Mouse (Mus musculus): Measurements from ENCODE around the gene Zfp706. TPM values are rescaled to one million over a fixed set of nuclear protein-coding genes. Genes with fewer than 3 reads are reported as not detected.
A peak's percentile ranks its signal among the peaks of the same experiment; 100 is the strongest.

Gene Zfp706
- polyA plus RNA-seq, 1 experiment from 2014 or later: 448 TPM

- Histone ChIP-seq H3K9ac (no peak overlapping the region), H3K27me3 (no peaks in the 10 kb centered on the region), H3K4me3 (no peak overlapping the region), H3K36me3 (no peaks in the 10 kb centered on the region), H3K27ac (no peak overlapping the region), H3K4me1 (peaks cover 26% of the 10 kb centered on the region), H3K4me2 (replicated peaks) (no peak overlapping the region), H3K9me3 (no peaks in the 10 kb centered on the region)
- no peak for ATAC-seq (ENCODE audit: low FRiP score, low read depth)
- WGBS: 82% methylated on average over 2 of the region's 2 CpGs
These were observed 26.6 kb upstream of the Zfp706 start for GRCm38 (mm10) chr15:37034155-37034554.

- no peaks in the 10 kb centered on the region for H3K36me3 ChIP-seq
- H3K4me1 ChIP-seq: peaks cover 26% of the 10 kb centered on the region
- ATAC-seq (ENCODE audit: low FRiP score, low read depth): no peak
- no peak overlapping the region for H3K9ac ChIP-seq
- H3K9me3 ChIP-seq: no peaks in the 10 kb centered on the region
- no peak overlapping the region for H3K4me3 ChIP-seq
- 82% methylated on average over 2 of the region's 2 CpGs for WGBS
- no peak overlapping the region for H3K4me2 ChIP-seq (replicated peaks)
- H3K27me3 ChIP-seq: no peaks in the 10 kb centered on the region
- no peak overlapping the region for H3K27ac ChIP-seq
These were observed 25.9 kb upstream of the Zfp706 start for GRCm38 (mm10) chr15:37033431-37033830.

DNA sequence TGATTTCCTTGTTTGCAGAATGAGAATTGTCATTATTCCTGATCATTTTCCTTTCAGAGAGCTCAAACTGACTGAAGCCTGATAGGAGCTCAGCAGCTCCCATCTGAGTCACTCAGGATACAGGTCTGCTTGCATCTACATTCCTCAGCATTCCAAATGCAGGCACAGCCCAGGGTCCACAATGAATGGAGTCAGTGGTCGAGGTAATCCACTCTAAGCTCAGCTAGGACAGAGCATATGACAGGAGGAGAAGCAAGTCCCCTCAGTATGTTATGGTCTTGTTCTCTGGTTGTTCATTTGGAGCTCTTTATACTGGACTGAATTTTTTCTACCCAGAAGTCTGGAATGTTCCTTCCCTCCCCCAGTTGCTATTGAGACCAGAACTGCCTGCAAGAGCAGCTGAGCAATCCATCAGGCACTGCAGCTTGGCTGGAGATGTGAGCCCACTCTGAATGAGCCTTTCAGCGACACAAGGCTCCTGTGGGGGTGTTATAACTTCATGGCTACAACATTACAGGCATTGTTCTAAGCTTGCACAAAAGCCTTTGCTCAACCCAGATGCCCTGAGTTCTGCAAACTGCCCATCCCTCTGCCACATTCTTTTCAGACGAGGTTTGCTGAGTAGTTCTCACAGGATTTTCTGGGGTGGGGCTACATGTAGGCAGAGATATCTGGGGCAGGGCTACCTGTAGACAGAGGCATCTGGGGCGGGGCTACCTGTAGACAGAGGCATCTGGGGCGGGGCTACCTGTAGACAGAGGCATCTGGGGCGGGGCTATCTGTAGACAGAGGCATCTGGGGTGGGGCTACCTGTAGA lies 24.0 kb upstream of the Zfp706 start:
- H3K27me3 ChIP-seq: no peaks in the 10 kb centered on the region
- no peaks in the 10 kb centered on the region for H3K9me3 ChIP-seq
- no peak overlapping the region for H3K4me3 ChIP-seq
- 32% methylated on average over 6 of the region's 6 CpGs for WGBS
- no peak overlapping the region for H3K4me2 ChIP-seq (replicated peaks)
- no peaks in the 10 kb centered on the region for H3K36me3 ChIP-seq
- peak overlapping the region; percentile 1; the same call in 1 of the 2 replicates for H3K27ac ChIP-seq
- ATAC-seq (ENCODE audit: low FRiP score, low read depth): peak; percentile 44
- H3K4me1 ChIP-seq: peaks cover 18% of the 10 kb centered on the region
- H3K9ac ChIP-seq: 0 out of 2 replicates have a peak overlapping the region, but pooled peaks have one; percentile 25

- Histone ChIP-seq H3K4me1 (peaks cover 13% of the 10 kb centered on the region), H3K27ac (peak overlapping the region; percentile 1; the same call in 1 of the 2 replicates), H3K27me3 (no peaks in the 10 kb centered on the region), H3K4me2 (replicated peaks) (no peak overlapping the region), H3K36me3 (no peaks in the 10 kb centered on the region), H3K9ac (no peak overlapping the region), H3K4me3 (no peak overlapping the region), H3K9me3 (no peaks in the 10 kb centered on the region)
- 90% methylated on average over 3 of the region's 3 CpGs for WGBS
- ATAC-seq (ENCODE audit: low FRiP score, low read depth): no peak
These were observed 23.4 kb upstream of the Zfp706 start for GRCm38 (mm10) chr15:37030929-37031328.

DNA sequence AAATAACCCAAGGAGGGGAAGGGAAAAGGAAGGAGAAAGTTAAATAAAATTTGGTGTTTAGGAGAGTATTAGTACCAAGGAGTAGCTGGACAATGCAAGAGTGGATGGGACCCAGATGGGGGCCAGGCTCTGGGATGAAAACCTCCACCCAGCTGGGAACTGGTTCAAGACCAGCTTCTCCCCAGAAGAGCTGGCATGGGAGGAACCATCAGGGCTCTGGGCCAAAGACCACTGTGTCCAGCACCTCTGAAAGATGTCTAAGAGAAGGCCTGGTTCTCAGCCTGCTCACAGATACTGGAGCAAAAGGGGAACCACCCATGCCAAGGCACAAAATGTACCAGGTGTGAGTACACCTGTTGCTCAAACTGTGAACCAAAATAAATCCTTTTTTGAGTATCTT lies 20.4 kb upstream of the Zfp706 start:
- ATAC-seq (ENCODE audit: low FRiP score, low read depth): no peak
- Histone ChIP-seq H3K36me3 (no peaks in the 10 kb centered on the region), H3K27ac (no peak overlapping the region), H3K9me3 (no peaks in the 10 kb centered on the region), H3K4me2 (replicated peaks) (no peak overlapping the region), H3K9ac (no peak overlapping the region), H3K27me3 (no peaks in the 10 kb centered on the region), H3K4me3 (no peak overlapping the region), H3K4me1 (peaks cover 13% of the 10 kb centered on the region)

DNA sequence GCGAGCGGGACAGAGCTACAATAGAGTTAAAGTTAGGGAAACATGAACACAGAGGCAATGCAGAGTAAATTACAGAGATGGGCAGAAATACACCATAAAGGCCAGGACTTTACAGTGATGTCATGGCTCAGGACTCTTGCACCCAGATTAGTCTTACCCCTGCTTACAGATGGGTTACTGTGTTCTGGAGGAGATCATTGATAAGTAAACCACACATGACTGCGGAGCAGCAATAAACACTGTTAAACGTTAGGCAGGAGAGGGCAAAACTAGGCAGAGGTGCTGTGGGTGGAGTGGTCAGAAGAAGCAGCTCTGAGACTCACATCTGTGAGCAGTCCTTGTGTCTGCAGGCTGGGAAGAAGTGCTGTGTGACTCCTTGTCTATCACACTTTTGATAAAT lies 18.9 kb upstream of the Zfp706 start:
- no peak overlapping the region for H3K27ac ChIP-seq
- no peak overlapping the region for H3K4me2 ChIP-seq (replicated peaks)
- H3K4me3 ChIP-seq: no peak overlapping the region
- no peak overlapping the region for H3K9ac ChIP-seq
- WGBS: 70% methylated on average over 4 of the region's 4 CpGs
- no peak for ATAC-seq (ENCODE audit: low FRiP score, low read depth)
- no peaks in the 10 kb centered on the region for H3K9me3 ChIP-seq
- no peaks in the 10 kb centered on the region for H3K36me3 ChIP-seq
- H3K27me3 ChIP-seq: no peaks in the 10 kb centered on the region
- peaks cover 8% of the 10 kb centered on the region for H3K4me1 ChIP-seq

DNA sequence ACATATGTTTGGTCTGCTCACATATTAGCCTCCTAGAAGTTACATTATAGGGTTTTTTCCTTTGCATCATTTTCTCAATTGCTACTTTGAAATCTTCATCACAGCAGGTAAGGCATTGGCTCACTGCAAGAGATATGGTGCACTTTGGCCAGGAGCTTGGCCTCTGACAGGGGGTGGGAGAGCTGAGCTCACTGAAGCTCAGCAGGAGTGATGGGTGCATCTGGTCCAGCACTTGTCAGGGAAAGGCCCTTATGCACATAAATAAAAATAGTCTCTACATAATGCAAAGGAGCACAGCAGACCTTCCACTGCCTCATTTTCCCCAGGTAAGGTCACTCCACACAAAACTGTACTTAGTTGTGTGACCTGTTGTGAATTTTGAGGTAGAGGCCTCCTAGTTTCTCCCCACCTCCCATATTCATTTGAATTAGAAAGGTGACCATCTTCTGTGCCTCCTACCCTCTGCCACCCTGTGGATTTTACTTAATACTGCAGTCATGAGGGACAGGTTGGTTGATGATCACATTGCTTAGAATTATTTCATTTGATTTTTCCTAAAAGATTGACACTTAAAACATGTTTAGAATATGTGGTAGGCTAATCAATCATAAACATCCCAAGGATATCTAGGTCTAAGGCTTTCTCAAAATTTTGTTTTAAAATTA lies 13.1 kb upstream of the Zfp706 start:
- Histone ChIP-seq H3K4me2 (replicated peaks) (no peak overlapping the region), H3K27ac (no peak overlapping the region), H3K4me3 (no peak overlapping the region), H3K9ac (no peak overlapping the region), H3K27me3 (no peaks in the 10 kb centered on the region), H3K9me3 (no peaks in the 10 kb centered on the region), H3K36me3 (no peaks in the 10 kb centered on the region), H3K4me1 (no peaks in the 10 kb centered on the region)
- ATAC-seq (ENCODE audit: low FRiP score, low read depth): no peak

- WGBS: 68% methylated on average over 3 of the region's 3 CpGs
These were observed 11.9 kb upstream of the Zfp706 start for GRCm38 (mm10) chr15:37019434-37019833.

GRCm38 (mm10) chr15:37011897-37012296 lies 4.3 kb upstream of the Zfp706 start:
- no peak overlapping the region for H3K9ac ChIP-seq
- no peaks in the 10 kb centered on the region for H3K27me3 ChIP-seq
- ATAC-seq (ENCODE audit: low FRiP score, low read depth): no peak
- WGBS: 90% methylated on average over 7 of the region's 7 CpGs
- H3K4me3 ChIP-seq: no peak overlapping the region
- peaks cover 5% of the 10 kb centered on the region for H3K4me1 ChIP-seq
- H3K27ac ChIP-seq: no peak overlapping the region
- no peaks in the 10 kb centered on the region for H3K36me3 ChIP-seq
- no peaks in the 10 kb centered on the region for H3K9me3 ChIP-seq
- no peak overlapping the region for H3K4me2 ChIP-seq (replicated peaks)

More at GRCm38 (mm10) chr15:37019434-37019833, 11.9 kb upstream of the Zfp706 start:
- Histone ChIP-seq H3K27ac (no peak overlapping the region), H3K4me2 (replicated peaks) (no peak overlapping the region), H3K4me1 (no peaks in the 10 kb centered on the region), H3K27me3 (no peaks in the 10 kb centered on the region), H3K9ac (no peak overlapping the region), H3K36me3 (no peaks in the 10 kb centered on the region), H3K9me3 (no peaks in the 10 kb centered on the region), H3K4me3 (no peak overlapping the region)
- no peak for ATAC-seq (ENCODE audit: low FRiP score, low read depth)

DNA sequence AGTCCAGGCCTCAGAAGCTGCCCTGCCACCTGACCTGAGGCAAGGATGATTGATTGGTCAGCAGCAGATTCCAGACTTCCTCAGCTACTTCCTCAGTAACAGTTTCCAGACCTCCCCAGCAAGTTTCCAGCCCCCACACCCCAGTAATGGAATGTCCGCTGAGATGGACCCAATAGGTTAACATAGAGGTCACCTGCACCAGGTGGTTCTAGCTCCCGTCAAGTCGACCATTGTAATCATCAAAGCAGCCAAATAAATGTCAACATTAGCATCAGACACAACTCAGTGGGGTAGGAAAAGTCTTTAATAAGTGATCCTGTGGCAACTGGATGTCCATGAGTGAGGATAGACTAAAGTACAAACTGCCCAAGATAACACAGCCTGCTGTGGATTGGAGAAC lies 3.7 kb upstream of the Zfp706 start:
- no peaks in the 10 kb centered on the region for H3K27me3 ChIP-seq
- H3K9ac ChIP-seq: no peak overlapping the region
- 37% methylated on average over 3 of the region's 3 CpGs for WGBS
- H3K4me2 ChIP-seq (replicated peaks): no peak overlapping the region
- peaks cover 5% of the 10 kb centered on the region for H3K4me1 ChIP-seq
- H3K9me3 ChIP-seq: no peaks in the 10 kb centered on the region
- no peak for ATAC-seq (ENCODE audit: low FRiP score, low read depth)
- H3K27ac ChIP-seq: no peak overlapping the region
- H3K4me3 ChIP-seq: no peak overlapping the region
- no peaks in the 10 kb centered on the region for H3K36me3 ChIP-seq

DNA sequence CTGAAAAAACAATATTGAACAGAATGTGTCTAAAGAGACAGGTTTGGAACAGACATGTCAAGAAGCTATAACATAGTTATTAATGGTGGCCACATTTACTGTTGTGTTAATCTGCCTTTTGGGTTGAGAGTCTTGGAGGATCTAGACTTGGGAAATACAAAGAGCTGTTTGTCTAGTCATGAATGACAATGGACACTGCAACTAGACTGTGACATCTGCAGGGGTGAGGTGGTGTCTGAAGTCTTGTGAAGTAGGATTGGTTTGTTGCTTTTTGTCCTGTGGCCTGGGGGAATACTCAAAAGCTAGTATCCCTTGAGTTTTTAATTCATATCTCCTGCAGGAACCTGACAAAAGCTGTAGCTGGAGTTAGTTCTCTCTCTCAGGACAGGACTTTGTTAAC lies 973 bp upstream of the Zfp706 start:
- H3K27me3 ChIP-seq: no peaks in the 10 kb centered on the region
- no peak overlapping the region for H3K9ac ChIP-seq
- H3K4me2 ChIP-seq (replicated peaks): no peak overlapping the region
- peaks cover 22% of the 10 kb centered on the region for H3K4me1 ChIP-seq
- H3K36me3 ChIP-seq: peaks cover 10% of the 10 kb centered on the region
- no peaks in the 10 kb centered on the region for H3K9me3 ChIP-seq
- no peak overlapping the region for H3K4me3 ChIP-seq
- ATAC-seq (ENCODE audit: low FRiP score, low read depth): no peak
- H3K27ac ChIP-seq: no peak overlapping the region

DNA sequence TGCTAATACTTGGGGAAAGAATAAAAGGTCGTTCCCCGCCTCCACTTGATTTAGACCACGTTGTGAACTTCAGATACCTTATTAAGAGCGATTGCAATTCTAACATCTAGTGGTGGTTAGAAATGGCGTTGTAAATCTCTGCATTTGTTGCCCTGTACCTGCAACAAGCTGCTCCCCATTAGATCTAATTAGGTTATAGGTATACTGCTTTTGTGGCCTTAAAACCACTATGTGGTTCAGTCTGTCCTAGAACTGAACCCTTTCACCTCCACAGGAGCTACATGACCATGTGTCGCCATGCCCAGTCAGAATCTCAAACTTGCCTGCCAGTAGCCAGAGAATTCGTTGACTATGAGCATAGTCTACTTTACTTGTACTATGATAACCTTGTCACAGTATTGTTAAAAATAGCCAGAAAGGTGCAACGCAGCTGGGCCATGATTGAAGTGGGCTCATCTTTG lies 416 bp upstream of the Zfp706 start:
- H3K4me3 ChIP-seq: peak overlapping the region; percentile 95
- 31% methylated on average over 8 of the region's 8 CpGs for WGBS

More for the DNA sequence above, 416 bp upstream of the Zfp706 start:
- Histone ChIP-seq H3K36me3 (peaks cover 16% of the 10 kb centered on the region), H3K27me3 (no peaks in the 10 kb centered on the region), H3K9ac (peak overlapping the region; percentile 95), H3K4me1 (peaks cover 22% of the 10 kb centered on the region), H3K27ac (peak overlapping the region; percentile 93; the same call in 1 of the 2 replicates), H3K4me2 (replicated peaks) (peak overlapping the region; percentile 66), H3K9me3 (no peaks in the 10 kb centered on the region)
- ATAC-seq (ENCODE audit: low FRiP score, low read depth): no peak
